Mouse (Mus musculus) lung, postnatal 0 days (tissue): ENCODE measurements around the gene Spp1.

Source experiments
- CTCF ChIP-seq: IDR thresholded peaks from 2 replicates; pipeline ENCODE4 v1.5.1; 2016; ENCODE audit warnings: antibody characterized with exemption, mild to moderate bottlenecking
- EP300 ChIP-seq: IDR thresholded peaks from 2 replicates; pipeline ENCODE4 v1.6.1; 2016; ENCODE audit warnings: antibody characterized with exemption, mild to moderate bottlenecking, control low read depth

DNA sequence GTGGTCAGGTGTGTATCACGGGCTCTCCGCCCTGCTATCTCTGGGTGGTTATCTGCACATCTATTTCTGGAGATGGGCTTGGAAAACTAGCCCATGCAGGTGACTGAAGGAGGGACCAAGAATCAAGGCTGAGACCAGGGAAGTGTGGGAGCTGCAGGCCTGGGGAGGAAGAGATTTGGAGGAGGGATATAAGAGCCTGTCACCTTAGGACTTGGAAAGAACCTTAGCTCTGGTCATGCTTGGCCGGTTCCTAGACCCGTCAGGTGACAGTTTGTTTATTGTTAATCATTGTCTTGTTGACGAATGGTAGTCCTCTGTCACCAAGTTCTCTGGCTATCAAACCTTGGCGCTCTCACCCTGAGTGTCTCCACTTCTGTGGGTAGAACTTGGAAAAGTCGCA, 45.4 kb downstream of the Spp1 start:
- TF ChIP-seq CTCF (no peak), EP300 (no peak)
